Mouse (Mus musculus): ENCODE results near the gene Usp22.
"Not testable (repeated sequence)": the region's sequence is repeated elsewhere in the genome, so short reads cannot be mapped to it uniquely, and the experiment has no call there.

Usp22 gene

DNA sequence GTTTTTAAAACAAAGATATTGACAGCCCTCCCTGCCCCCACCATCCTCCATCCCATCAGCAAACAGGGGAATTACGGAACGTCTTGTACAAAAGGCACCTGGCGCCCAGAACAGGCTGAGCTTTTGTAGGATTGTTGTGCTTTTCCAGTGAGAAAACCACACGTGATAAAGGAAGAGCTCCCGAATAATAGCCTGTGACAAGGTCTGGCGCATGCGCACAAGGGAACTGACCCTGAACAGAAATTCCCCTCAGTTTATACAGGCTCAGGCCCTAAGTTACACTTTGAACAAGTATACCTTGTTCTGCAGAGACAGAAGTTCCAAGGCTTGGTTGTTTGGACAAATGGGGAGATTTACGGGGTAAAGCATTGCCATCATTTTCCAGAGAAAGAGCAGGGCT lies 29.3 kb downstream of the Usp22 start:
- in situ Hi-C loops (cut with MboI, MseI): no loop called here

DNA sequence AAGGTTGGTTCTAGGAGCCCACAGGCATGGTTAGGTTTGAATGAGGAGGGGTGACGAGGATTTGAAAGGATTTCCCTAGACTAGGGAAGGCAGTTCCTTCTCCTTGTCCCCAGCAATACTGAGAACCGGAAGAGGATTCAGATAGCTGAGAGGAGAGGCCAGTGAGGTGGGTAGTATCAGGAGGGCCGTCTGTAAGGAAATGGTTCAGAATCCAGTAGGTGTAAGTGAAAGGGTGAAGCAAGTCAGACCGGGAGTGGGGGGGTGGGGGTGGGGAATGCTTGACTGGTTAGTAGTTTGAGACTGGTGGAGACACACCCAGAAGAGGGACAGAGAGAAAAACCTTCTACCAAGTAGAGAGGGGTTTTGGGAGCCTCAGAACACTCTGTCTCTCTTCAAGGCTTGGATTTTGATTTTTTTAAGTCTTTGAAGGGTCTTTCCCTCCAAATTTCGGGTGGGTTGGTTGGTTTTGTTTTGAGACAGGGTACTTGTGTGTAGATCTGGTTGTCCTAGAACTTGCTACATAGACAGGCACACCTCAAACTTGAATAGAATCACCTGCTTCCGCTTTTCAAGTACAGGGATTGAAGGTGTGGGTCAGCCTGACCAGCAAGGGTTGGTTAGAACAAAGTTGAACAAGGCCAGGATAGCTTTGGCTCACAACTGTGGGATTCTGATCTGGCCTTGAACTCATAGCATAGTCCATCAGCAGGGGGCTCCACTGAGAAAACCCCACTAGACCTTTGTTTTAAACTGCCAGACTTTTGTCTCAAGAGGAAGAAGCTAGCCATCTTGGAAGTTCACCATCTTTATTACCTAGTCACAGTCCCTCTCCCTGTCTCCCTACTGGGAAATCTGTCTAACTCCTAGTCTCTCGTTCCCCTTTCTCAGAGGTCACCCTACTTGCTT lies 31.0 kb downstream of the Usp22 start:
- in situ Hi-C loops (cut with MboI, MseI): loop anchor here (5.0 kb wide), 1 partner anchor 37 kb away; no protein-coding TSS in a partner anchor

DNA sequence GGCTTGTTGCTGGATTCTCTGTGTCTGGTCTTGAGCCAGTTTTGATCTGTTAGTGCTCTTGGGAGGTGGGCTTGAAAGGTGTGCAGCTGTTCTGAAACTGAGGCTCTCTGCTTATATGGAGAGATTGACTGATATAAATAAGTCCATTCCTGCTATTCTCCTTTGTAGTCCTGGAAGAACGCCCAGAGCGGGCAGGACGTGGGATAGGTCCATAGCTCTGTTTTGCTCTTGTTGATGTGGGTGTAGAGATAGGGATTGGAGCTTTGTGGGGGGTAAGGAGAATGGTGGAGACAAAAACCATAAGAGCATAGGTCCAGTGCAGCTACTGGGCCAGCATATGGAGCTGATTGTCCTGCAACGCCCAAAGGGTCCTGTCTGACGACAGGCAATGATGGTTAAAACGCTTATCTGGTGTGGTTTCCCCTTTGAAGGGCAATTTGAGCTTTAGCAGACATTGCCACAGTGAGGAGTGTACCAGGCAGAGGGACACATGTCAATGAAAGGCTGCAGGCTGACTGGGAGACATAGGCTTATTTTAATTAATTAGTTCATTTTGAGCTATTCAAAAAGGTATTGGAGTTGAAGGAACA lies 31.8 kb downstream of the Usp22 start:
- in situ Hi-C loops (cut with MboI, MseI): loop anchor here (5.0 kb wide), 1 partner anchor 36 kb away; no protein-coding TSS in a partner anchor

DNA sequence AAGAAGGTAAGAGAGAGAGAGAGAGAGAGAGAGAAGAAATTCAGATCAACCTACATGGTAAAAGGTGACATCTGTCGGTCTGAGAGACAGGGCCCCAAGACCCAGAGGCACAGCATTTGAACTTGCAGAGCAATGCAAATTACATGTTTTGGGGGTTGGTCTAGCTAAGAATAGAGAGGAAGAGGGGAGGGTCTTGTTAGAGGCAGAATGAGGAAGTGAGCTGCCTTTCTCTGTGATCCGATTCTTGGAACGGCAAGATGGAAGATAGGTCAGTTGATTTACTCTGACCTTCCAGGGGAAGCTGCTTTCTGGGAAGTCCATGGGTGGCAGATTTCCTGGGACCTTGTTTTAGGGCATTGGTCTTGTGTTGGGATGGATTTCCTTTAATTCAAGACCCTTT lies 32.6 kb downstream of the Usp22 start:
- in situ Hi-C loops (cut with MboI, MseI): loop anchor here (5.0 kb wide), 1 partner anchor 35 kb away; no protein-coding TSS in a partner anchor

DNA sequence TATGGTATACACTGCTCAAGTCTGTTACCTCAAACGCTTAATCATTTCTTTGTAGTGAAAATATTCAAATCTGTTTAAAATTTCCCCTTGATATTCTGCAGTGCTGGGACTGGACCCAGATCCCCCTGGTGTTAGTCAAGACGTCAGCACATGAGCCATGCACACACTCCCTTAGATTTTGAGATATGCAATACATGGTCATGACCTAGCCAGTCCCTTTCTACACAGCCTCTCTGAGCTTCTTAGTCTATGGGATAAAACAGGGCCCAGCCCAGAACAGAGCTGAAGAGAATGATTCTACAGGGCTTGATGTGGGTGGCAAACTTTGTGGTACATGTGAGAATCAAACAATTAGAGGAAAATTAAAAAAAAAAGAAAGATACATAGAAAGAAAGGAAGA lies 33.2 kb downstream of the Usp22 start:
- in situ Hi-C loops (cut with MboI, MseI): loop anchor here (5.0 kb wide), 1 partner anchor 34 kb away; no protein-coding TSS in a partner anchor

DNA sequence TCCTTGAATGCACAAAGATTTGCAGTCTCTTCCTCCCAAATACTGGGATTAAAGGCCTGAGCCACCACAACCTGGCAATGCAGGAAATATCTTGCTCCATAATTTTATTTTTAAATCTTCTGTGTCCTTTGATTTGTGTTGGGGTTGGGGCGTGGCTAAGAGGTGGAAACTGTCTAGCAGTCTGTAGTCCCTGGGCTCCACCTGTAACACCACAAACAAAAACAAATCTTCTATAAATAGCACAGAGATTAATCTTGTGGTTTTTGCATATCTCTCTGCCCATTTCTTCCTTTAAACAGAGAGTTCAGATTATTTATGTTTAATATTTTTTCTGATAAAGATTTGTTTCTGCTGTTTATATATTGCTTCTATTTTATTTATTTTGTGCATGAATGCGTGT lies 41.9 kb downstream of the Usp22 start:
- in situ Hi-C loops (cut with MboI, MseI): no loop called here

DNA sequence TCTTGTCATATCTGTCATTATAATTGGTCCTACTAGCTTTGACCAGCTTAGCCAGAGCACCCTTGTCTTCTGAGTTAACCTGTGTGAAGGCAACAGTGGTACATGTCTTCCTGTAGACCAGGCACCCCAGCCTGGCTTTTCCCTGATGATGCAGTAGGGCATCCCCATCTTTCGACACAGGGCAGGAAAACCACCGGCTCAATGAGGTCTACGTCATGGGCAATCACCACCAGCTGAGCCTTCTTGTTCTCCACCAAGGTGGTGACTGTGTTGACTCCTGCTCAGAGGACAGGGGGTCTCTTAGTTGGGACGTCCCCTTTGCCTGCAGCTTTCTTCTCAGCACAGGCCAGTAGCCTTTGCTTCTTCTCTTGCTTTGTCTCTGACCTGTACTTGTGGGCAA lies 44.2 kb downstream of the Usp22 start:
- in situ Hi-C loops (cut with MboI, MseI): not testable (repeated sequence)

DNA sequence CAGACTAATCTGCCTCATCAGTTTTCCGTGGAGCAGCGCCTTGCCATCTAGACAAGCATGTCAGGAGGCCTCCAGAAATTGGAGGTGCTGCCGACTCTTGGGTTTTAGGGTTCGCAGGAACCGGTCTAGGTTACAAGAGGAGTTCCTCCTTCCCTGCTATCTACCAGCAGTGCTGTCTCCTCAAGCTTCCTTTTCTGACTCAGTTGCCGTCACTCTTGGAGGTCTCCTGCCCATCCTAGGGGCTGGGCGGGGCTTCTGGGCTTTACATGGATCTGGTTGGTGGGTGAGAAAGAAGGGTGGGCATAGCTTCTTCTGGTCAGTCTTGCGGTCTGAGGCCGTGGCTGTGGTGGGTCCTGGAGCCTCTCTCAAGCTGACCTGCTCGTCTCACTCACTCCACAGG lies 45.5 kb downstream of the Usp22 start:
- in situ Hi-C loops (cut with MboI, MseI): no loop called here

DNA sequence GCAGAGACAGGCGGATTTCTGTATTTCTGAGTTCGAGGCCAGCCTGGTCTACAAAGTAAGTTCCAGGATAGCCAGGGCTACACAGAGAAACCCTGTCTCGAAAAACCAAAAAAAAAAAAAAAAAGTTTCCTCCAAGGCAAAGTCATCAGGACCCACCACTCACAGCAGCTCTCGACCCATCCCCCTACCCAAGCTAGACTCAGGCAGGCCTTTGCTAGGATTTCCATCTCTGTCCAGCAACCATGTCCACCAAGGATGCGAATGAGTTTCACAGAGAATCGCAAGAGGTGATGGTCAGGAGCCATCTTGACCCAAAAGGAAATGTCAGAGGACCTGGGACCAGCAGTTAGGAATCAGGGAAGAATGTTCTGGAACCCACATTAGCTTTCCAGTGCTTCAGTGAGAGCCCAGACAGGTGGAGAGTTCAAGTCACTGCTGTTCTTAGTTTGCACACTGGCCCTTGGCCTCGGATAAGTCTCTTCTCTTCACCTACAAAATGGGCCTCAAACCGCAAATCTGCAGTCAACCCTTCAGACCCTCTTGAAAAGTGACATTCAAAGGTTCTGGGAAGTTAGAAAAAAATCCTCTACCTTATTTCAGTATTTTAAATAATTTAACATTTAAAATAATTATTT lies 47.3 kb downstream of the Usp22 start:
- in situ Hi-C loops (cut with MboI, MseI): no loop called here

DNA sequence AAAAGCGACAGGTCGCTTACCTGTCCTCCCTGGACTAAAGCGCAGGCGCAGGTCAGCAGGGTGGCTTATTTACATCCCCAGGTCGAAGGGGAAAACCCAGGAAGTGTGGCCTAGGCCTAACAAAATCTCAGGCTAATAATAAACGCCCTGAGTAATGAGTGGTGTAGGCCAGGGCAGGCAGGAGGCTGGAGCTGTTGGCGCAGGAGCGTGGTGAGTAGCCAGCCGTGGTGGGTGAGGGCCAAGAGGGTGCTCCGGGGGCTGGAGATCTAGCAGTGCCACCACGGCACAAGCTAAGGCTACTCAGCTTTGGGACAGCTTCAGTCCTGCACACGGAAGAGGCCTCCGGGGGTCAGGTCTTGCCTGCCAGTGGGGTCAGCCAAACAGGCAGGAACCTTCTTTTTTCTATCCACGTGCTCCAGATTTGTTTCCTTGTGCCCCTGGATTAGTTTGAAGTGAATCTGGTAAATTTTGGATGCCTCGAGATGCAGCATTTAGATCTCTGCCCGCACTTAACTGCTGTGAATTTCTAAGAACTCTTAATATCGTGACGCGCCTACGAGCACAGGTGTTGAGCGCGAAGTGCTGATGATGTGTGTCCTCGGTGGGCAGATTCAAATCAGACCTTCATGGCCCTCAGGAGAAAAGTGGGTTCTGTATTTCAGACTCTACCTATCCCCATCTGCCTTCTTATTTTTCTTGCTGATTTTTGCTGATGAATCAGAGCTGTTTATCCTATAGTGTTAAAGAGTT lies 48.1 kb downstream of the Usp22 start, which contains the start of gene Tnfrsf13b:
Tnfrsf13b (plus strand) TSS at position 150 of the 750 bp plus-strand sequence.
- in situ Hi-C loops (cut with MboI, MseI): no loop called here

DNA sequence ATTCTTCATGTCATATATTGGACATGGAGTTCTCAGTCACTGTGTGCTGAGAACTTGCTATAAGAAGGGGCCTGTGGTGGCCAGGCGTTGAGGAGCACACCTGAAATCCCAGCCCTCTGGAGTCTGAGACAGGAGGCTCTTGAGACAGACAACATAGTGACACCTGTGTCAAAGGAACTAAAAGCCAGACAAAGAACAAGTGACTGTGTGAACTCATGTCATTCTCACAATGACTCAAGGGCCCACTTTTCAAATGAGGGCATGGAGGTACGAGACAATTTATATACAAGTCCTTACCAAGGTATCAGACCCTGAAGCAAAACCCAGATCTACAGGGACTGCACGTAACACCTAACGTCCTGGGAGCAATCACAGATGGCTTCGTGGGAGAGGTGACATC lies 48.9 kb downstream of the Usp22 start:
- in situ Hi-C loops (cut with MboI, MseI): no loop called here

DNA sequence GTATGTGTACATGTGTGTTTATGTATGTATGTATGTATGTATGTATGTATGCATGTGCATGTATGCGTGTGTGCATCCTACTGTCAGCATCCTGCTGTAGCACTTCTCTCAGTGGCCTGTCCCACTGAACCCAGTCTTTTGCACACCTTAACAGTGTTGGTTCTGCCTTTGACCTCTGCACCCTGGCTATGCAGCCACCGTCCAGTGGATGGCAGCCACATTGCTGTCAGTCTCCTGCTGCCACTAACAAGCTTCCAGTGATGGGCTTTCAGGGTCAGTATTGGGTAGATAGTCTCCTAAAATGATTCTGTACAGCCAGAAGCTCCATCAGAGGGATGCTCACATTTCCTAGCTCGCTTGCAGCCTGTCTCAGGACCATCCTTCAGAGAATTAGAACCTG lies 51.0 kb downstream of the Usp22 start:
- in situ Hi-C loops (cut with MboI, MseI): no loop called here

DNA sequence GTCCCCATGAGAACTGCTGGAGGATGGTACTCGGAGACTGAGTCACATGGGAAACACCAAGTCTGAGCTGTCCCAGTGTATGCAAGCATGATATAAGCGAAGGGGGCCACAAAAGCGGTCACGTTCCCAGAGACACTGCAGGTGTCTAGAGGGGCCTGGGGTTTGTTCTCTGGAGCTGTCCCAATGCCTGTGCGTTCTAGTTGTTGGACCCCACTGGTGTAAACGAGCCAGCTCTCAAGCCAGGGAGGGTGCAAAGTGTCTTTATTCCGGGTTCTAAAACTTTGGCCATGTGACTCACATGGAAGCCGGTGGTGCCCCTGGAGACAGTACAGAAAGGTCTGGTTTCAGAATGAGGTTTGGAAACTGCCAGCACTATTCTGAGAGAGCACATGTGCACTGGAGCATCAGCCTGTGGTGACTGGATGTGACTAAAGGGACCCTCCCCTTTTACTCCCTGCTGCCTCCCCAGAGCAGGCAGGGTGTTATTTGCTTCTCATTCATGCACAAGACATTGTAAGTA lies 52.0 kb downstream of the Usp22 start:
- in situ Hi-C loops (cut with MboI, MseI): no loop called here

DNA sequence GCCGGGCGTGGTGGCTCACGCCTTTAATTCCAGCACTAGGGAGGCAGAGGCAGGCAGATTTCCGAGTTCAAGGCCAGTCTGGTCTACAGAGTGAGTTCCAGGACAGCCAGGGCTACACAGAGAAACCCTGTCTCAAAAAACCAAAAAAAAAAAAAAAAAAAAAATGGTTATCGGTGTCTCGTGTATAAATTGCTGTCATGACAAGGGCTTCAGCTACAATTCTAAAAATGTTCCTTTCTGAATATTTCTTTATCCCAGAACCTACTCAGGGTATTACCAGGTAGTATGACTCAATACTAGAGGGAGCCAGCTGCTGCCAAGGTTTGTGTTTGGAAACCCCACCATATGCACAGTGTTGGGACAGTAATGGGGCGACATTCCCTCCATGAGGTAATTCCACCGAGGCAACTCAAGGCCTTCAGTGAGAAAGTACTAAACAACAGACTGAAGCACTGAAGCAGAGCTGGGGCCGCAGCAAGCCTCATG lies 52.5 kb downstream of the Usp22 start:
- in situ Hi-C loops (cut with MboI, MseI): no loop called here

DNA sequence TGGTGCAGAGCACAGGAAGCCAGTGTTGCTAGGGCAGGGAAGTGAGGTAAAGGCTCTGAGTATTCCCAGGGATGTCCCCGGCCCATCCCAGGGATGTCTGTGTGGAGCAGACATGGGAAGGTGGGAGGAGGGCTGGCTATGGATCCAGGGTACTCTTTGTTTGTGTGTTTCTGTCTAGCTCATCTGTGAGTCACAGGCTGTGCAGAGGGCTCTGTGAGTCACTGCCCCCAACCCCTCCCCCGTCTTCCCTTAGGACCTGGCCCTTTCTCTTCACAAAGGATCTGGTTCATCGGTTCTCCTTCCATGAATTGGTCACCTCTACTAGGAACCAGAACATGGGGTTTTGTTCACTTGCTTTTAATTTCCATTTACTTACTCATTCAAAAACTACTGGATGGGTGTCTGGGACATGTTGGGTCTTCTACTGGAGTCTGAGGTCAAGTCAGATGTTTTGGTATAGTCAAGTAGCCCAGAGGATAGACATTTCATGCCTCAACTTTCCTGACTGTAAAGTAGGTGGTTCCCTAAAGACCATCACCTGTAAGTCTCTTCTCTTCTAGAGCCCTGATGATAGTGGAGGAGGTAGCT lies 54.8 kb downstream of the Usp22 start:
- in situ Hi-C loops (cut with MboI, MseI): no loop called here

DNA sequence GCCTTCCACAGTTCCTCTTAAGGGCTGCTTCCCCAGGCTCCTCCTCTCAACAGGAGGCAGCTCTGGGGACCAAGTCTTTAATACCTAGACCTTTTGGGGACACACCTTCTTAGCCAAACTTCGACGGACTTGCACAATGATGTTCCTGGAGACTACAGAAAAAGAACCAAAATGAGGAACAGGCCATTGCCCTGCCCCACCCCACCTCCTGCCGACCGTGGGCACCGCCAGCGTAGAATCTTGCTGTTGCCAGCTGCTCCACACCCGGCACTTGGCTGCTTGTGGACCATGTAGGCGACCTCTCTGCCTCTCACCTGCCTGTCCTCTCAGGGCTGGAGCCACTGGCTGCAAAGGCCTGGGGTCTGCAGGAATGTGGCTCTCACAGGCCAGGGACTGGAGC lies 58.6 kb downstream of the Usp22 start:
- in situ Hi-C loops (cut with MboI, MseI): no loop called here

DNA sequence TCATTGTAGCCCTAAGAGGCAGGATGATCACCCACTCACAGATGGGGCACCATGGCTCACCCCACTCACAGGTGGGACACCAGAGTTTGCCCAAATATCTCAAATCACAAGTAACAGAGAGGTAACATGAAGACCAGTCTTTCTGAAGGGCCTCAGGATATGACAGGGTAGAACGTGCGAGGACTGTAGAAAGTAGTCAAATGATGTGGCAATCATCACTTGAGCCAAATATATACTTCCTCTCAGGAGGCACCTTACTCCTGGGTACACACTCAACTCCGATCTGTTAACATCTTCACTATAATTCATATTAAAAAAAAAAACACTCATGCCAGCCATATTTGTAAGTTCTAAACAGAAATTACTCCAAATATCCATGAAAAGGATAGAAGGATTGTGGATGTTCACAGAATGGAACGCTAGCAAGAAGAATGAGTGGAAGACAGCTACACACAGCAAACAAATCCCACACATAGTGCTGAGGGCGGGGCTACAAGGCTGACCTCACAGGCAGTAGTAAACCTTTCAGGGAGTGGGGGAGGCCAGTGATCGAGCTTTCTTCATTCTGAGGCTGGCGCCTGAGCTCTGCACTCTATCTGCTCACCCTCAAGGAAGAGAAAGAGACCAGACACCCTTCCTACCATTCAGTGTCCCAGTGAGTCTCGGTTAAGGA lies 62.4 kb downstream of the Usp22 start:
- in situ Hi-C loops (cut with MboI, MseI): no loop called here

DNA sequence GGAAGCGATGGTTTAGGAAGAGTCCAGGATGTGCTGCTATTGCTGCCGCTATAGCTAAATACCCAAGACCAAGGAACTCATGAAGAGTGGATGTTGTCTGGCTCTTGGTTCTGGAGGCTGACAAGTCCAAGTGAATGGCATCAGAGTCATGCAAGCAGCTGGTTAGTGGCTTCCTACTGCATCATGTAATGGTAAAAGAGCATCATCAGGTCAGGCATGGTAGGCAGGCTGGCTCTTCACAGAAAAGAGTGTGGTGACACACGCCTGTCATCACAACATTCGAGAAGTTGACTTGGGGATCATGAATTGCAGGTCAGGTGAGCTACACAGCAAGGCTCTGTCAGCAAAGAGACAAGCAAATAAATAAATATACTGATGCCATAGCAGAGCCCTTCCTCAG lies 63.4 kb downstream of the Usp22 start:
- in situ Hi-C loops (cut with MboI, MseI): no loop called here

DNA sequence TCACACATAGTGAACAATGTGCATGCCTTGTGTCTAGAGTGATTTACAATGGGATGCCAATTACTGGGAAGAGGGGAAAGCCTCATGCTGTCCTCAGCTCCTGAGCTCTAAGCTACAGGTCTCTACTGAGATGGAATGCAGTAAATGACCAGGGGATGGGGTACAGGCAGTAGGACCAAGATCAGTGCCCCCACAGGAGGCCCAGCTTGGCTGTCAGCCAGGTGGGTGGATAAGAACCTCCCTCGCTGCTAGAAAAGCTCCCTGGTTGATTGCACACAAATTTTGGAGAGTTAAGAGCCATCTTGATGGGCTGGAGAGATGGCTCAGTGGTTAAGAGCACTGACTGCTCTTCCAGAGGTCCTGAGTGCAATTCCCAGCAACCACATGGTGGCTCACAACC lies 63.9 kb downstream of the Usp22 start:
- in situ Hi-C loops (cut with MboI, MseI): no loop called here

DNA sequence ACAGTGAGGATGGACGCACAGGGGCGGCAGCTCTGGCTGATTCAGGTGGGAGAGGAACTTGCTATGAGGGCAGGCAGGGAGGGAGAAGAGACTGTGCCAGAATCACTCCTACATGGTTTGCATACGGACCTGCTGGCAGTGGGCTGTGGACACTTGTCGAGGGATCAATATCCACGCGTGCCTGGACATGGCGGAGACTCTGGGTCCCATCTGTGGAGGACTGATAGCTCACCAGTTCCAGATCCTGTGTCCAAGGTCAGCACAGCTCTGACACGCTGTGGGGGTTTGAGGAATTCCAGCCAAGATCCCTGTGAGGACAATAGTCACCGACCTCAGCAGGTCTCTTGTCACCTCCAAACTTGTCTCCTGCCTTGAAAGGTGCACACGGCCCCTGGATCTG lies 64.7 kb downstream of the Usp22 start:
- in situ Hi-C loops (cut with MboI, MseI): no loop called here
